Mouse (Mus musculus) layer of hippocampus, postnatal 36 days (tissue): ENCODE results near the gene Tcaf1. TPM values are rescaled to one million over a fixed set of nuclear protein-coding genes. Genes with fewer than 3 reads are reported as not detected.
A peak's percentile ranks its signal among the peaks of the same experiment; 100 is the strongest.

Source experiments
- DNase-seq, 2 experiments: peaks; one replicate each; pipeline ENCODE4 v3.0.0; 2022
- total RNA-seq, 2 experiments: library from RNA; stranded (reverse); gene quantifications; 2 replicates each; pipeline ENCODE4 v1.2.3; 2021

Tcaf1 gene
- total RNA-seq = 100 to 1,000 TPM; 221 to 227 TPM

DNA sequence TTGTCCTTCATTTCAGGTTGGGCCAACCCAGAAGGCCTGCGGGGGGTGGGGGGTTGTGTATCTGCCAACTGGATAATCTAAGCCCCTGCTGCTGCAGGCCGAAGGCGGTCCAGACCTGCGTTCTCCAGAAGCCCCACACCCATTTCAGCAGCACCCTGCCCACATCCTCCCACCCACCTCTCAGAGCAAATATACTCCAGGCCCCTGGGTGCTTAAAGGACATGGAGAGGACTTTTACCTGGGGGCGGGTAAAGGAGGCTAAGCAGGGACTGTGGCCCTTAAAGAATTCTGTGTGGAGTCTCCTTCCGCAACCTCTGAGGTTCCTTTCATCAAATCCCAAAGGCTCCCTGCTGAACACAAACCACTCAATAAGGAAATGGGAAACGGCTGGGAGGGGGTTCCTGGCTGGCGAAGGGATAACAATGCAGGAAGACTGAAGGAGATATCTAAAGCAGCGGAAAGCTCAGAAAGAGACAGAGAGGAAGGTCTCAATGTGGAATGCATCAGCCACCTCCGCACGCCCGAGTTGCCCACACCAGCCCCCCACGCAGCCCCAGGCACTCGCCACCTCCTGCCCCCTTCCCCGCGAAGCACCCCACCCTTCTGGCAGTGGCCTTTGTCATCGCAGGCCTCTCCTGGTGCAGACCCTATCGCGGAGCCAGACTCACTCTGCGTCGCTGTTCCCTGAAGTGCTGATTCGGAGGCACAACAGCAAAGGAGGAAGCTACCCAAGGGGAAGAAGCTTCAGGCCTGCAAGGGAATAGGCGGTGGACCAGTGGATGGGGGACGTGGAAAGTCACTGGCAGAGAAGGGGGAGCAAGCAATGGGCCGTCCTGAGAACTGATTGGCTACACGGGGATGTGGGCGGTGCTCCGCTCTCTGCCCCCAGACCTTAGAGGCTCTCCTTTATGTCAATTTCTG is at the start of gene Tcaf1:
TSS of gene Tcaf1 (minus strand) at position 798 of the 921 bp plus-strand sequence.
- peak; percentile 87 to 89 for DNase-seq

GRCm38 (mm10) chr6:42756104-42756503 is 46.2 kb upstream of the Tcaf1 start, which contains the start of gene Olfr38:
Gene Olfr38, plus strand, starts transcription at chr6:42756404.
- no peak for DNase-seq

DNA sequence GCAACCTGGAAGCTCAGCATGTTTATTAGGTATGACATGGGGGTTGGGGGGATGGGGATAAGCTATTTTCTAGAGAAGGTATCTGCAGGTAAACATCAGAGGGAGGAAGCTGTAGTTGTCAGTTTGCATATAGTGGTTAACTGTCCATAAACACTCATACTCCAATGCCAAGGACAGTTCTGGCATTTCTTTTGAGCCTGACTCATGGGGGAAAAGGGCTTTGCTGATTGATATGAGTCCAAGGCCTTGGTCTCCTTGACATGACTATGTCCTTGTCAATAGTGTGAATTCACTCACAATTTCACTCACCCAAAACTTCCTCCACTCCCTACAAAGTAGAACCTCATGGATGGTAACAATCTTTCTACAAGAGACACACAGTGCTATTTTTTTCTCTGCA is 38.0 kb upstream of the Tcaf1 start:
- no peak for DNase-seq

GRCm38 (mm10) chr6:42742303-42742702 is 32.4 kb upstream of the Tcaf1 start:
- DNase-seq = no peak

GRCm38 (mm10) chr6:42739071-42739470 is 29.2 kb upstream of the Tcaf1 start, which contains the start of gene Olfr453:
Gene Olfr453, plus strand, starts transcription at chr6:42739371.
- no peak for DNase-seq

DNA sequence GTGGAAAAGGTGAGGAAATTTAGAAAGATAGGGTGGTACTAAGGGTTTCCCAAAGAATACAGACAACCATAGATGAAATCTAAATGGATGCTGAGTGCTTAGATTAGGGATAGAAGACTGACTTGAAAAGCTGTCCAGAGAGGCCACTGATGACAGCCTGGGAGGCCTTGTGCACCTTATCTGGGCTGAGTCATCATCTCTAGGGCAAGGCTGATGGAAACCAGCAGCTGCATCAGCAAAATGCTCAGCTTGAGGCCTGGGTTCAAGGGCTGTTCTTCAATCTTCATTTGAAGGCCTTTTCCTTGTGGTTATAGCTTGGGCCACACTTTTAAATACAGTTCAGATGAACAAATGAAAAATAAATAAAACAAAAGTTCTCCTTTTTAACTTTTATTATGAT is 8.1 kb upstream of the Tcaf1 start:
- DNase-seq = no peak

- DNase-seq = no peak
Measured at GRCm38 (mm10) chr6:42714668-42715067, 4.8 kb upstream of the Tcaf1 start.

- peak; percentile 86 to 87 for DNase-seq
Measured at GRCm38 (mm10) chr6:42692517-42693190, 17.2 kb downstream of the Tcaf1 start.

GRCm38 (mm10) chr6:42692154-42692516 is 17.8 kb downstream of the Tcaf1 start:
- DNase-seq = peak; percentile 71 to 78

DNA sequence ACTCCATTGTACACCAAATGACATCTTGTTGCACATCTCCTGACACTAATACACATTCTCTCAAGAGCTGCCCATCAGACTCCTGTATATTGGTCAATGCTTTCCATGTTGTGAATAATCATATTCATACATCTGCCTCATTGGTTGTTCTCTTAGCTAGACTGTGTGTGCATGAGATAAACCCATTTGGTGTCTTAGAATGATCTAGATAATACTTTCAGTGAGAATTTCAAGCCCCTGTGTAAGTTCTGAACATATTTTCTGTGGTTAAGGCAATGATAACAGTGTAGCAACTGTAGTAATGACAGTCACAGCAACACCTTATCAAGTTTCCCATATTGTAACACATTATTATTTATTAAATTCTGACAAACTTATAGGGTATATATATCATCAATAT is 20.1 kb downstream of the Tcaf1 start:
- no peak for DNase-seq

- DNase-seq = no peak
Measured at GRCm38 (mm10) chr6:42687907-42688306, 22.0 kb downstream of the Tcaf1 start.

GRCm38 (mm10) chr6:42680077-42680476 is 29.8 kb downstream of the Tcaf1 start:
- no peak for DNase-seq

- DNase-seq = no peak
Measured at GRCm38 (mm10) chr6:42676011-42676410, 33.9 kb downstream of the Tcaf1 start.

GRCm38 (mm10) chr6:42671767-42672166 is 38.1 kb downstream of the Tcaf1 start:
- DNase-seq = no peak

DNA sequence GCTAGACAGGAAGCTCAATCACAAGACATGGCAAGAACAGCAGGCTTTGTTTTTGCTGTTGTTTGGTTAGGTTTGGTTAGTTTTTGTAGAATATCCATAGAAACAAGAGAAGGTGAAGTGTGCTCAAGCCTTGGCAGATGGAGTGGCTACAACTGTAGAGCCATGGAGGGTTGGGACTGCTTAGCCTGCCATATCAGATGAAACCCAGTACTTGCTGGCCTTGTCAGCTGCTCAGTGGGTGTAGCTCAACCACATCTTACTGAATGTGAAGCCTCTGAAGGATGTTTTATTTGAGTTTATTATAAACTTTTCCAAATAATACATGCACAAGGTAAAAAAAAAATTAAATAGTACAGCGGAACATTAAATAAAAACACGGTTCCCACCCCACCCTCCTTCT is 42.2 kb downstream of the Tcaf1 start:
- no peak for DNase-seq

DNA sequence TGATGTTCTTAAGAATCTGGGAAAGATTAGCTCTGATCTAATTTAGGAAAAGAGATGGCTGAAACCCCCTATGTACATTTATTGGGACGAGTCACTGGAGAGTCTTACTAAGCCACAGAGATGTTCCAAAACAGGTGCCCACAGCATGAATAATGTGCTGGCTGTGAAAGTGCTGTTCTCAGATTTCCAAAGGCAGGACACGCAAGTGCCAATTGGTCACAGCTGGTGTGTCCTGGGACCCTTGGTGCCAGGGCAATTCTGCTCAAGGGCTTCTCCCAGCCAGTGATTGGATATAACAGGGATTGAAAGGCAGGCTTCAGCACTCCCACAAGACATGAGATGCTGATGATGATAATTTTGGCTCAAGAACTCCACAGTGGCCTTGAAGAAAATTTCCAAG is 48.1 kb downstream of the Tcaf1 start:
- no peak for DNase-seq

- DNase-seq = peak; percentile 62 to 70
Measured at GRCm38 (mm10) chr6:42644912-42645549, 64.9 kb downstream of the Tcaf1 start, which contains the start of gene Tcaf2. Gene Tcaf2, minus strand, starts transcription at chr6:42645254.

DNA sequence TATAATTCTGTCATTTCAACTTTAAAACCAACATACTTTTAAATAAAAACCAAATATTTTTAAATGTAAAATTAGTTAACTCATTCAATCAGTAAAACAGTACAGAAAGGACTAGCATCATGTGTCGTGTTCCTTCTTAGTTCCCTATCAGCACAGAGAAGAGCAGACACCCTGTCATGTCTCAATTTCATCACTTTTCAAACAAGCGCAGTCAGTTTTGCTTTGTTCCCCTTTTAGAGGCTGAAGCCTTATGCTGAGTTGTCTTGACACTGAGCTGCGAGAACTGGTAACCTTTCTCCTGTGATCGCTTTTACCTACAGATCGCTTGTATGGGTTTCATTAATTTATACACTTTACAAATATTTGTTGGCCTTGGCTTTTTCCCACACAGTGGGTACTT is 75.5 kb downstream of the Tcaf1 start:
- DNase-seq = no peak

- no peak for DNase-seq
Measured at GRCm38 (mm10) chr6:42631395-42631794, 78.5 kb downstream of the Tcaf1 start.
